Mouse (Mus musculus) left cerebral cortex, adult 8-10 months (tissue): ENCODE measurements around the gene Scyl1. TPM values are rescaled to one million over a fixed set of nuclear protein-coding genes. Genes with fewer than 3 reads are reported as not detected.
A peak's percentile ranks its signal among the peaks of the same experiment; 100 is the strongest.

Source experiments
- DNase-seq, 2 experiments: peaks; one replicate each; pipeline ENCODE4 v3.0.0; 2022; ENCODE audit warnings: low spot score in 2 of 2
- total RNA-seq, 4 experiments: library from RNA; stranded (reverse); gene quantifications; 2 replicates each; pipeline ENCODE4 v1.2.4; 2022

Gene Scyl1
- total RNA-seq, 4 experiments from 2014 or later = 88.9 to 100 (median 94.9) TPM

DNA sequence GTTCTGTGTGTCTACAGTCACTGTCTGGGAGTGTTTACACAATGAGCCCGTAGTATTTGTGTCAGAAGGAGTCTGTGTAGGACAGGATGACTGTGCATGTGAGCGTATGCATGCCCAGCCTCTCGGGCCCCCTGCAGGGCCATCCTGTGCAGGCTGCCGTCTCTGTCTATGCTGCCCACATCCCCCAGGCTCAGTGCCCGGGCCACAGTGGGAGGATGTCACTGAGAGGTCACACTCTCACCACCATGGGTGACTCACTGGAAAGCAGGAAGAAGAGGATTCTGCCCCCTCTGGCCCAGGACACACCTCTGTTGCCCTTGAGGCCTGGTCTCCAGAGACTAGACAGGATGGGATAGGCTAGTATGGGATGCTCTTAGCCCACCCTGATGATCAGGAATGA, 27.6 kb downstream of the Scyl1 start:
- DNase-seq = no peak

DNA sequence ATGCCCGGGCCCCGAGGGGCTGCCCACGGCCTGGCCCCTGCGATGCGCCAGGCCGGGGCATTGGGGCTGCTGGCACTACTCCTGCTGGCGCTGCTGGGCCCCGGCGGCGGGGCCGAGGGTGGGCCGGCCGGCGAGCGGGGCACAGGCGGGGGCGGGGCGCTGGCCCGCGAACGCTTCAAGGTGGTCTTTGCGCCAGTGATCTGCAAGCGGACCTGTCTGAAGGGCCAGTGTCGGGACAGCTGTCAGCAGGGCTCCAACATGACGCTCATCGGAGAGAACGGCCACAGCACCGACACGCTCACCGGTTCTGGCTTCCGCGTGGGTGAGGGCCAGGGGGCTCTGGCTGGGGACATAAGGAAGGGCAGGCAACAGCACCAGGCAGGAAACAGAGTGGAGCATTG, 29.0 kb downstream of the Scyl1 start:
- DNase-seq = no peak

DNA sequence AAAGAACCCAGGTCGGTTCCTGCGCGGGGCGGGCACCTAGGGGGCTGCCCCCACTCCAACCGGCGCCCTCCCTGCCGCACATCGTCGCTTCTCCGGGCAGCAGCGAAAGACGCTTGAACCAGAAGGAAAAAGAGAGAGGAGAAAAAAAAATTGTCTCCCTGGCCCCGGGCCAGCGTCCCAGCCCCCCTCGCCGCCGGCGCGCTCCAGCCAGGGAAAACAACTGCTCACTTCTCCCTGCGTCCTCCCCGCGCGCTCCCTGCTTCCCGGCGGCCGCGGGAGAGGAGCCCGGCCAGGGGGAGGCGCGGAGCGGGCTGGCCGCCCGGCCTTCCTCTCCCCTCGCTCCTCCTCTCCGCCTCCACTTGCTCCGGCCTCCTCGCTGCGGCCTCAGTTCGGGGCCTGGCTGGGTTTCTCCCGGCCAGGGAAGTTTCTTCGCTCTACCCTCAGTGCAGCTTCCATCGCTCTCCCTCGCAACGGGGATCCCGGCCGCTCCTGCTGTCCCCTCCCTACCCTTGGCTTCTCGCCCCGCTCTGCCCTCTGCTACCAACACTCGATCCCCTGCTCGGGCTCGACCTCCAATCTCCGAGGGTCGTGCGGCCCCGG, 29.5 kb downstream of the Scyl1 start:
- DNase-seq = peak in 1 of 2 experiments; percentile 59

DNA sequence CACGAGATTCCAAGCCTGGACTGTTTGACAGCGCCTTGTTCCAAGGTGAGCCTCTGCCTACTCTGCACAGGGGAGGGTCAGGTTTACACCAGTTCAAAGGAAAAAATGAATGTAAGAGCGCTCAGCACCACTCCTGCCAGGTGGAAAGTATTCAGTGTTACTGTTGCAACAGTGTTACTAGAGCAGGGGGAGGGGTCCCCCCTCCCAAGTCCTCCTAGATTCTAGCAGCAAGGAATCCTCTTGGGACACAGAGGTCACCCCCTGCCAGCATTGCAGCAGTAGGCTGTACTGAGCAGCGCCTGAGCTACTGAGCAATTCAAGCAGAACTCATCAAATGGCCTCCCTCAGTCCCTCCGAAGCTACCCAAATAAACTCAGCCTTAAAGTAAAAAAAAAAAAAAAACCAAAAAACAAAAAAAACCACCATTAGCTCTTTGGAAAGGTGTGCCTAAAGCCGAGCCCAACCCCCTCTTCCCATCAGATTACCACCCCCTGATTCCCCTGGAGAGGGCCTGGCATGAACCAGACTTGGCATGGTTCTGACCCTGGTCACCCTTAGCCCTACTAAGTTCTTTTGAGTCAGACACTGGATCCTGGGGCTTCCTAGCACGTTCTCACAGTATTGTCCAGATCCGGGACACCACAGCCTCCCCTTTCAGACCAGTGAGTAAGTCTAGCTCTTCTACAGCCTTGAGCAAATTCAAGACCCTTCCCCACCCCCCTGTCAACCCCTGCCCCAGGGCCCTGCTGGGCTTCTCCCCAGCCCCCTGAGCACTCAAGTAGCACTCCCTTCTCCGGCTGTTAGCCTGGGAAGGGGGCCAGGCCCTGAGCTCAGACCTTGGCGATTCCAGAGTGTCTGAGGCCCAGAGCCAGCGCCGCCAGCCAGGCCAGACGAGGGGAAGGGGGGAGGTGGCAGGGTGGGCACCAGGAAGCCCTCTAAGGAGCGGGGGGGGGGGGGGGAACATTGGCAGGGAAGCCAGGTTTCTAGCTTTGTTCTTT, 30.6 kb downstream of the Scyl1 start, which contains the start of gene Ltbp3:
TSS of gene Ltbp3 (plus strand) at position 585 of the 998 bp plus-strand sequence.
- no peak for DNase-seq

DNA sequence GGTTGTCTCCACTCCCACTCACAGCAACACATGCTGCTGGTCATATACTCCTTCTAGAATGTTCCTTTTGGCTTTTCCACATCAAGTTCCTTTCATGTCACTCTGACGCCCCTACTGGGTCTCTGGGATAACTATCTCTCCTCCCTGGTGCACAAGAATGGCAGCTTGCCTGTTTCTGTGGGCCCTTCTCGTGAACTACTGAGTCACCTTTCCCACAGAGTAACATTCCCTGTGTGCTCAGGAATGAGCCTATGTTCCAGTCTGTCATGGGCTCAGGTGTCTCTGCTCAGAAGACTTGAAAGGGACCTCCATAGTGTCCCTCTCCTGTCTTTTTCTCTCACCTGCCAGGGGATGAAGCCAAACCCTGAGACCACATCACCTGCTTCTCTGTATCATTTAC, 31.8 kb downstream of the Scyl1 start:
- no peak for DNase-seq

DNA sequence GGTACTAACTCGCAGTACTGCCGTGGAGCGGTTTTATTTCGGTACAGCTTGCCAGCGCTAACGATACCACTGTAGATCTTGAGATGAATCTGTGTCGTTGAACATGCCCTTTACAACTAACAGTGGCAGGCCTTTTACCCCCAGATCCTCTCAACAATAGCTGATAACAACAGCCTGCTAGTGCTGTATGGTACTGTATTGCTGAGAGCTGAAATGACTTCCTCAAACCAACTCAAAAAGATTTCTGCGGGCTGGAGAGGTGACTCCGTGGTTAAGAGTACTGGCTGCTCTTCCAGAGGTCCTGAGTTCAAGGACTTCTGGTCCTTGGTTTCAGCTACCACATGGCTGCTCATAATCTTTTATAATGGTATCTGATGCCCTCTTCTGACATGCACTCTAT, 36.9 kb downstream of the Scyl1 start:
- no peak for DNase-seq

DNA sequence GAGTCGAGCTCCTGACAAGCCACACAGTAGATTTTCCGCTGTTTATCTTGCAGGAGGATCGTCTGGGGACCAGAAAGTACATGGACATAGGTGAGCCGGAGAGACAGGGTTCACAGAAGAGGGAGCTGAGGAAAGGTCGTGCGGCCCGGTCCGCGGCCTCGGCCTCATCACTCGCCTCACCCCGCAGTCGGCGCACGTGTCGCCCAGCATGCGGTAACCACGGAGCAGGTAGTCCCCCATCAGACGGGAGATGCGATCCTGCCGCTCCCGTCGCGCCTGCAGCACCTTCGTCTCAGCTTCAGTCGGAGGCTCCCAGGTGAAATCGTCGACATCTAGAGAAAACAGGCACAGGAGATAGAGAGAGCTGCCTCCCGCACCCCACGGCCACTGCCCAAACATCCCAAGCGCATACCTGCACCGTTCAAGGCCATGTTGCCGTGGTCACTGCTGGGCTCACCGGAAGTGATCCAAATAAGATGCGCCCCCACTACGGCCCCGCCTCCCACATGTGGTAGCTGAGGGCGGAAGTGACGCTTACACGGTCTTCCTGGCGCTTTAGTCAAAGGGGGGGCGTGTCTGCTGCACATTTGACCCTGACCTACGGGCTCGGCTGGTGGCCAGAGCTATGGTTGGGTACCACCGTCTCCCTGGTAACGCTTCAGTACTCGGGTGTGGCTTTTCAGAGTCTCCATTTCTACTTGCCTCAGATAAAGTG, 39.8 kb downstream of the Scyl1 start:
- peak; percentile 82 to 91 for DNase-seq

DNA sequence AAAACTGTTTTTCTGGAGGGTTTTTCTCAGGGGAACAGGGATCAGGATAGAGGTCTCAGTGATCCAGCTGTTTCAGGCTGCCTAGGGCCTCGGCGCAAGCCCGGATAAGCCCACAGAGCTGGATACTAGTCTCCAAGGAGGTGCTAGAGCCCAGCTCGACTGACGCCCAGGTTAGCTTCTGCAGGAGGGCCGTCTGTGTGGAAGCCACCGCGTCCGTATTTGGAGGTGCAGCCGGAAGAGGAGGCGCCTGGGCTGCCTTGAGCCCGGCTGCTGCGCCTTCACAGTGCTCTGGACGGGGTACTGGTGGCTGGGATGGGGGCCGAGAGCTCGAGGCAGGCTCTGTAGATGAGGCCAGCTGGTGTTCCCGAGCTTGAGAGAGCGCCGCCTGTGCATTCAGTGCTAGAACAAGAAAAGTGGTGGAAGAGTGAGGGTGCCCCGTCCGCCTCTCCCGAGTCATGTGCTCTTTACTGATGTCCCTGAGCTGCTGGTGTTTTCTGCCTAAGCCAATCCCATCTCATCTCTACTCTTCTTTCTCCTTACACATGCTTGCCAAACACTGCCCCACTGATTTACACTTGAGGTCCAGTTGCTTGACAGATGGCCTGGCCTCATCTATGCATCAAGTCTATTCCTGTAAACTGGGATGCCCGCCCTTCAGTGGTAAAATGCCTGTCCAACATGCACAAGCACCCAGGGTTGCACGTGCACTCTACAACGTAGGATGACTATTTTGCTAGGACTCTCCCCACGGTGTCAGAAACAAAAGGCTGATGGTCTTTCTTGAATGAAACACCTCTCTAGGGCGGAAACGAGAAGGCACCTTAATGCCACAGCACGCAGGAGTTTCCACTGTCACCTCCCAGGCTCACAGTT, 40.7 kb downstream of the Scyl1 start:
- DNase-seq = no peak

DNA sequence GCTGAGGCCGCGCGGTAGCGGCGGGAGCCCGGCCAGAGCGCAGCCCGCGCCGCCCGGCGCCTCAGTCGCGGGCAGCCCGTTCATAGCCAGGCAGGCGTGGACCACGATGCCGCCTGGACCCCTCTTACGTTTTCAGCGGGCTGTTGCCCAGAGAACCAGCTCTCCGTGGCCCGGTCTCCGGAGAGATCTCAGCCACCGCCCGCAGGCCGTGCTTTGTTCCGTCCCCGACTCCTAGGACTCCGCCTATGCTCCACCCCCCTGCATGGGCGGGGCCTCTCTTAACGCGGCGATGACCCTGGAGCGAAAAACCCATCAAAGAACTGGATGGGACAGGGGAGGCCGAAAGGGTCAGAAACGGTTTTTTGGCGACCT, 41.8 kb downstream of the Scyl1 start, which contains the start of gene Fam89b:
TSS of gene Fam89b (minus strand) at position 210 of the 372 bp plus-strand sequence.
- peak; percentile 68 to 69 for DNase-seq

DNA sequence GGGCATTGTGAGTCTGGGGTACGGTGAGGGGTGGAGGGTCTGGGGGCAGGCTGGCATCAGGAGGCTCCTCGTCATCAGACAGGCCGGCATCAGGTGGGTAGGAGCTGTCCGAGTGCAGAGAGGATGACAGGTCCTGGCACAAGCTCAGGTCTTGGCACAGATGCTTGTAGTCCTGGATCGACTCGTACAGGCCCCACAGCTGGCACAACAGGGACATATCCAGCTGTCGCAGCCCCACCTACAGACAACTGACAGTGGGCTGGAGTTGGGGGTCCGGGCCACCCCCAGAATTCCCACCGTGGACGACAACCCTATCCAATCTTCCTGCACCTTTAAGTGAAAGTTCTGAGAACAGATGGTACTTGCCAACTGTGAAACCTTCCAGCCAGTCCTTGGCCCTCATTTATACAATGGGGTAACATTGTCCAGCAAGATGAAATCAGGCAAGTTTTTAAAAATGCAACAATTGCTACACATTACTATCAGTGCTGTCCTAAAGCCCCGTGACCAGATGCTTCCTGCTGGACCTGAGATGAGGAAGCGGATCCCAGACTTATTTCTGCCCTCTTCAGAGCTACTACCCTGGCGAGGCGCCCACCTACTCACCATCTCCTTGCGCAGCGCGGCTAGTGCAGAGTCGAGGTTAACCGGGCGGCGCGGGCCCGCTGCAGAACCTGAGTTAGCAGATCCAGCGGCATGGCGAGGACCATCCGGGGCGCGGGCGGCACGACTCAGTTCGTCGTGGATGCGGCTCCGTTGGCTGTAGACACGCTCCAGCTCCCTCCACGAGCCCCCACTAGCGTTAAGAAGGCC, 42.4 kb downstream of the Scyl1 start:
- no peak for DNase-seq

DNA sequence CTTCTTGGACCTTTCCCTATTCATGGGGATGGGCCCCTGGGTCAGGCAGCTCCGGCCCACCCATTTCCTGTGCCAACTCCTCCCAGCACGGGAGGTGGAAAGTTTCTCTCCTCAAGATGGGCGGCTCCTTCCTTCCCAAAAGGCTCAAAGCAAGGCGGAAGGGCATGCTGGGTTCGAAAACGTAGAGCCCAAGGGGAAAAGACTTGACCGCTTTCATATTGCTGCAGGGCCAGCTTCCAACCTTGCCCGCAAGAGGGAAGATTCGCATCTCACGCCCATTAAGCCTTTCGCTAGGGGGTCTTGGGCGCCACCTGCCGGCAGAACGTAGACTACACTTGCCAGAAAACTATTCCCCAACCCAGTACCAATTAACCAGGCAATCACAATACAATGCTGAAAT, 43.5 kb downstream of the Scyl1 start:
- DNase-seq = peak in 1 of 2 experiments; percentile 90

DNA sequence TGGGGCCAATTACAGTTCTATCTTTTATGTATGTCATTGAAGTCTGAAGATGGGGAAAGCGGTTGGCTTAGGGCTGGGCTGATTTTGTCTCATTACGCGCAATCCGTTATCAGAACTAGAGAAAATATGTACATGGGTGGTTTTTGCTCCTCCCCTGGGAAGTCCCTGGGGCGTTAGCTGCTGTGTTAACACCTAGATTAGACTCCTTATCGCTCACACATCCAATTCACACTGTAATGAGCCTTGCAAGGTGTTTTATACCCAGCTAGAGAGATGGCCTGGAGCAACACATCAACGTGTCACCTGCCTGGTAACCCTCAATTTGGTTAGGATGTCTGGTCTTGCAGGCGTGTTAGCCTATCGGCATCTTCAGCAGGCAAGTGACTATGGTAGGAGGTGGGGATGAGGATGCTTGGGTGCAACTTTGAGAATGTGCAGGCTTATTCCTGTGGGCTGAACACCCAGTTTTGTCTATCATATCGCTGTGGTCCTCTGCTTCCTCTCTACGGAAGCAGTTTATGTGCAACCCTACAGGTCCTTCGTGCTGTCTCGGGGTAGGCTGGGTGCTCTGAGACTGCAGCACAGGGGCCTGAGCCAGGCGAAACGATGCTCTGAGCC, 44.1 kb downstream of the Scyl1 start:
- DNase-seq = no peak

DNA sequence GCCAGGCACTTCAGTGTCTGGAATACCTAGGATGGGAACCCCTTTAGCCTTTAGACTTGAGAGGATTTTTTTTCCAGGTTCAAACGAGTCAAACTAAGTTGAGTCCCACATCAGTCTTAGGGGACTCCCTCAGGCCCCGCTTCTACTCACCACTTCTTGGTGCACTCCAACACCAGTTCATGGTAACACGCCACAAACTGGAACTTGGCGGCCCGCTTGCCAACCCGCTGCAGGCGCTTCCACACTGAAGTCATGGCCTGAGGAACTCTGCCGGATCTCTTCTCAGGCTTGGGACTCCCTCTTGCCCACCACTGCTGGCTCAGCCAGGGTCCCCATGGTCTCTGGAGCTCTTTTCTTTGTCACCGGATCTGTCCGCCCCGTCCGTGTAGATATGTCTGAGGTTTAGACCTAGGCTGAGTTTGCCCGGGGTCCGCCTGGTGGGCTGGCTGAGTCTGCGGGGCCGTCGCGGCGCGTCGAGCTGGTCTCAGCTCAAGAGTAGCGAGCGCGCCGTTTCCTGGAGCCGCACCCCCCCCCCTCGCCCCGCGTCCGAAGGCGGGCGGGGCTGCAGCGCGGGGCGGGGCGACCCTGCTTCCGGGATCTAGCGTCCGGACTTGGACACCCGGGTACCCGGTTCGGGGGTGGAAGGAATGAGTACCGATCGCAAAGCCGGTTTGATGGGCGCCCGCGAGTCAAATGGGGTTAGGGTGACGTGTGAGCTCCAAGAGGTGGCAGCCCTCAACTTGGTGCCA, 45.3 kb downstream of the Scyl1 start, which contains the start of gene Ehbp1l1:
TSS of gene Ehbp1l1 (minus strand) at position 551 of the 749 bp plus-strand sequence.
- DNase-seq = no peak

DNA sequence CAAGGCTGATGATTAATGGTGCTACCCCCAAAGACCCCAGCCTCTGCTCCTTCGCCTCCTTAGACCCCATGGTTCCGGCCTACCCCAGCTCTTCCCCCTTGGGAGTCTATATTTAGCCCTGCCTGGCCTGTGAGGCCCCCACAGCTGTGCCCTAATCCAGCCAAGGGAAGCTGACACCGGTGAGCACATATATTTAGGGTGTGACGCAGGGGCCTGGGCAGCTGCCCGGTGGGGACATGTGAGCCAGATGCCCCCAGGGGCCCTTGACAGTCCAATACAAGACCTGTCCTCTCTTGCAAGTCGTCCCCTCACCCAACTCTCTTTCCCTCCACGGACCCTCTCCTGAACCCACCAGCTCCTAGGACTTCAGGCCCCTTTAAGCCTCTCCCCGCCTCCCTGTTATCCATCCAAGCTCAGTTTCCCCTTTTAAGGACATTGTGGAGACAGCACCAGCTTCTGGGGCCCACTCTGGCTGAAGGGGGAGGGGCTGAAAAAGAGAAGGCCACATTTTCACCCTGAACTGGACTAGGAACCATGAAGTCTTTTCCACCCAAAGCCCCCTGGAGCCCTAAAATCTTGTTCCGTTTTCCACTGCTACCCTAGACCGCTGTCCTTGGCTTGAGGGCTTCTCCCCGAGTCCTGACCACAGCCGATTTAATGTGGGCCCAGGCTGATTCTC, 46.1 kb downstream of the Scyl1 start:
- no peak for DNase-seq

DNA sequence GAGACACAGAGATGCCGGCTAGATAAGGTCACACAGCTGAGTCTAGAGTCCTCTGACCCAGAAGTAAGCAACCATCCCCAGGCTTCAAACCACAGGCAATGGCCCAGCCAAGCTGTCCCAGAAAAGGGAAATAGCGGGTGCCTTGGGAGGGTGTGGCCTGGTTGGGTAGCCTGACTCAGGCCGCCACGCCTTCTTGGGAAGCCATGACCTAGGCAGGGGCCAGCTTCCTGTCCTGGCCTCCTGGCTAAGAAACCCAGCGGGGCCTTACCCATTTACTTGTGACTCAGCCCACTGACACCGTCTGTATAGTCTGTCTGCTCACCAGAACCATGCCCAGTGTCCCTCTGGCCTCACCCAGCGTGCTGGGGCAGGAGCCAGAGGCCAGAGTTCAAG, 46.7 kb downstream of the Scyl1 start:
- no peak for DNase-seq

DNA sequence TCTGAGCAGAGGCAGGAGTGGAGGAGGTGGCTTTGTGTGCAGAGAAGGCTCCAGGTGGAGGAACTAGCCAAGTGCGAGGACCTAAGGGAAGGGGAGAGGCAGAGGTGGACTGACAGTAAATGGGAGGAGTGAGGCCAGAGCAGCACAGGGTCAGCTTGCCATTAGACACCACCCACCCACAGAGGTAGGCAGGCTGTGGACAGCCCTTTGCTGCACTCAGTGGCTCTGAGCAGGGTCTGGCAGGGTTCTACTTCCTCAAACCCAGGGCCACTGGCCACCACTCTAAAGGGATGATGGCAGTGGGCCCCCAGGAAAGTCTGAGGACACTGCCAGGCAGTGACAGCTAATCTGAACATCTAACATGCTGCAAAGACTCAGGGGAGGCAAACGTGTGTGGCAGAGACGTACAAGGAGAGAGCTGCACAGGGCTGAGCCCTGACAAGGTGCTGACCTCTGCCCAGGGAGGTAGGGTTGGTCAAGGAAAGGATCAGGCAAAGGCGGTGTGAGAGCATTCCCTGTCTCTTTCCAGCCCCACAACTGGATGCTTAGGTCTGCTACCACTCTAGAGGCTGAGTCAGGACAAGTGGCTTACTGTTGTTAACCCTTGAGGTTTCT, 47.2 kb downstream of the Scyl1 start:
- DNase-seq = no peak

DNA sequence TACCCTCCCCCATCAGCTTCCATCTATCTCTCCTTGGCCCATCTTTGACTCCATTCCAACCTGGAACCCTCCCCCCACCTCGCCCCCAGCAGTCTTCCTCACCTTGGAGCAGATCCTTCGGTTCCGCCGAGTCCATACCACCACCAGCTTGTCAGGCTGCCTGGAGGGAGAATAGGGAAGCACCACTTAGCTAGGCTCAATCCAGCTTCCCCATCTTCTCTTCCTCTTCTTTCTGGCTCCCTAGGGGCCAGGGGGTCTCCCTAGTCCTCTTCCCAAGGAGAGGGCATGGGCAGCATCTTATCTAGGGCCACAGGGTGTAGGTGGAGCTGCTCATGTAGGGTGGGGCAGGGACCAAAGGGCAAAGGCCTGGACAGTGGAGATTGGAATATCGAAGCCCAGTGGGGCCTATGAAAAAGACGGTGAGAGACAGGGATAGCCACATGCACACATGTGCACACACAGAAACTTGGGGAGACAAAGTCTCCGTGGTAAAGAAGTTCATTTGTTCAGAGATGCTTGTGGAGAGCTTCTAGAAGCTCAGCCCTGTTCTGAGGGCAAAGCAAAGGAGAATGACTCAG, 48.3 kb downstream of the Scyl1 start:
- DNase-seq = no peak
